Mouse (Mus musculus): Measurements from ENCODE around the gene Grk6. TPM values are rescaled to one million over a fixed set of nuclear protein-coding genes. Genes with fewer than 3 reads are reported as not detected.

Grk6 gene
- polyA plus RNA-seq, 1 experiment: 29.1 TPM

GRCm38 (mm10) chr13:55443799-55444285 lies 1.0 kb upstream of the Grk6 start:
- no peak overlapping the region for H3ac ChIP-seq (ENCODE audit: control insufficient read depth, insufficient read length)
- peak overlapping the region; percentile 47 for H3K4me3 ChIP-seq
- H3K79me2 ChIP-seq (ENCODE audit: control insufficient read depth, insufficient read depth): peaks cover 33% of the 10 kb centered on the region
- H3K36me3 ChIP-seq (ENCODE audit: control insufficient read depth, insufficient read depth): no peaks in the 10 kb centered on the region
- H3K27me3 ChIP-seq (ENCODE audit: control insufficient read depth, insufficient read depth, insufficient read length): no peaks in the 10 kb centered on the region
- H3K4me2 ChIP-seq (ENCODE audit: low read depth): peak overlapping the region; percentile 72
- TF ChIP-seq TCF12 (IDR thresholded peaks at IDR 0.05; ENCODE audit: insufficient read depth, poor library complexity, severe bottlenecking) (no peak), SRF (IDR thresholded peaks at IDR 0.05; ENCODE audit: control insufficient read depth, insufficient read length, low read depth) (no peak), TCF3 (IDR thresholded peaks at IDR 0.05; ENCODE audit: insufficient read length, low read depth) (no peak), USF1 (IDR thresholded peaks at IDR 0.05; ENCODE audit: low read depth) (no peak), MYOG (IDR thresholded peaks at IDR 0.05; ENCODE audit: control insufficient read depth in 1 of 3, insufficient read depth in 1 of 3, insufficient read length in 2 of 3, low read depth in 2 of 3) (no peak), POLR2AphosphoS2 (IDR thresholded peaks at IDR 0.05; ENCODE audit: insufficient read length, low read depth) (no peak), POLR2A (IDR thresholded peaks at IDR 0.05; ENCODE audit: insufficient read length, low read depth) (no peak)

- Histone ChIP-seq H3K4me3 (peak overlapping the region; percentile 47), H3K4me2 (ENCODE audit: low read depth) (peak overlapping the region; percentile 72), H3K79me2 (ENCODE audit: control insufficient read depth, insufficient read depth) (peaks cover 35% of the 10 kb centered on the region), H3K36me3 (ENCODE audit: control insufficient read depth, insufficient read depth) (no peaks in the 10 kb centered on the region), H3ac (ENCODE audit: control insufficient read depth, insufficient read length) (peak overlapping the region; percentile 92), H3K27me3 (ENCODE audit: control insufficient read depth, insufficient read depth, insufficient read length) (no peaks in the 10 kb centered on the region)
- TF ChIP-seq POLR2A (IDR thresholded peaks at IDR 0.05; ENCODE audit: insufficient read length, low read depth) (peak; percentile 57), REST (IDR thresholded peaks at IDR 0.05; ENCODE audit: insufficient read depth, insufficient read length) (no peak), SRF (IDR thresholded peaks at IDR 0.05; ENCODE audit: control insufficient read depth, insufficient read length, low read depth) (peak; percentile 98), MAX (IDR thresholded peaks at IDR 0.05; ENCODE audit: low read depth) (no peak), MYOG (IDR thresholded peaks at IDR 0.05; ENCODE audit: control insufficient read depth in 1 of 3, insufficient read depth in 1 of 3, insufficient read length in 2 of 3, low read depth in 2 of 3) (no peak), TCF12 (IDR thresholded peaks at IDR 0.05; ENCODE audit: insufficient read depth, poor library complexity, severe bottlenecking) (no peak), USF1 (IDR thresholded peaks at IDR 0.05; ENCODE audit: low read depth) (no peak), POLR2AphosphoS2 (IDR thresholded peaks at IDR 0.05; ENCODE audit: insufficient read length, low read depth) (peak; percentile 17), MYOD1 (IDR thresholded peaks at IDR 0.05; ENCODE audit: control insufficient read depth in 1 of 3, insufficient read length in 2 of 3, low read depth in 2 of 3) (no peak)
These were observed 461 bp upstream of the Grk6 start for GRCm38 (mm10) chr13:55444286-55444936.

DNA sequence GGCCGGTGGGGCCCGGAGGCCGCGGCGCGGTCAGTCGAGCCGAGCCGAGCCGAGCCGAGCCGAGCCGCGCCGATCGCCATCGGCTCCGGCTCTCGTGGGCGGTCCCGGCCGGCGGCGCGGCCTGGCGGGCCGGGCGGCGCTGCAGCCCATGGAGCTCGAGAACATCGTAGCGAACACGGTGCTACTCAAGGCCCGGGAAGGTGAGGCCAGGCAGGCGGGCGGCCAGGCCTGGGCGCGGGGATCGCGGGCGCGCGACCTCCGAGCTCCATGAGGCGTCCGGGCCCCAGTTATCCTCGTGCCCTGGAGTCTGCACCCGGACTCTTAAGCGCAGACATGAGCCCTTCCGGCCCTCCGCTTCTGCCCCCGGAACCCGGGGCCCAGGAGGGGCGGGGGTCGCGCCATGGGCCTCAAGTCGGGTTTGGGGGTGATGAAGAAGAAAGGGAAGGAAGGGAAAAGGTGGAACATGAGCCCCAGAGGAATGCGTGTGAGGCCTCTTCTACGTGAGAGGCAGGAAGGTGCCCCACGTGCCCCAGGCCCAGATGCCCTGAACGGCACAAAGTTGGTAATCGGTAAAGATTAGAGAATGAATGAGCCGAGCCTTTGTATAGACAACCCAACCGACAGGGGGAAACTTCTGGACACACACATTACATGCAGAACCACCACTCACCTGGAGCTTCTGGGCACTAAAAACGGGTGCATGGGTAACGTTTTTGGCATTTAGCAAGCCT lies 654 bp downstream of the Grk6 start:
- peaks cover 35% of the 10 kb centered on the region for H3K79me2 ChIP-seq (ENCODE audit: control insufficient read depth, insufficient read depth)
- peak overlapping the region; percentile 92 for H3ac ChIP-seq (ENCODE audit: control insufficient read depth, insufficient read length)
- TF ChIP-seq CEBPB (IDR thresholded peaks at IDR 0.05; ENCODE audit: insufficient read depth, poor library complexity, severe bottlenecking): no peak
- no peak for TF ChIP-seq REST (IDR thresholded peaks at IDR 0.05; ENCODE audit: insufficient read depth, insufficient read length)
- peak; percentile 24 for TF ChIP-seq POLR2AphosphoS2 (IDR thresholded peaks at IDR 0.05; ENCODE audit: insufficient read length, low read depth)
- no peak for TF ChIP-seq MAX (IDR thresholded peaks at IDR 0.05; ENCODE audit: low read depth)
- TF ChIP-seq MYOG (IDR thresholded peaks at IDR 0.05; ENCODE audit: control insufficient read depth in 1 of 3, insufficient read depth in 1 of 3, insufficient read length in 2 of 3, low read depth in 2 of 3): no peak
- peak; percentile 79 for TF ChIP-seq POLR2A (IDR thresholded peaks at IDR 0.05; ENCODE audit: insufficient read length, low read depth)
- no peak for TF ChIP-seq MYOD1 (IDR thresholded peaks at IDR 0.05; ENCODE audit: control insufficient read depth in 1 of 3, insufficient read length in 2 of 3, low read depth in 2 of 3)
- peak overlapping the region; percentile 97 for H3K4me2 ChIP-seq (ENCODE audit: low read depth)
- H3K4me3 ChIP-seq: peak overlapping the region; percentile 47
- no peaks in the 10 kb centered on the region for H3K27me3 ChIP-seq (ENCODE audit: control insufficient read depth, insufficient read depth, insufficient read length)
- H3K36me3 ChIP-seq (ENCODE audit: control insufficient read depth, insufficient read depth): no peaks in the 10 kb centered on the region

DNA sequence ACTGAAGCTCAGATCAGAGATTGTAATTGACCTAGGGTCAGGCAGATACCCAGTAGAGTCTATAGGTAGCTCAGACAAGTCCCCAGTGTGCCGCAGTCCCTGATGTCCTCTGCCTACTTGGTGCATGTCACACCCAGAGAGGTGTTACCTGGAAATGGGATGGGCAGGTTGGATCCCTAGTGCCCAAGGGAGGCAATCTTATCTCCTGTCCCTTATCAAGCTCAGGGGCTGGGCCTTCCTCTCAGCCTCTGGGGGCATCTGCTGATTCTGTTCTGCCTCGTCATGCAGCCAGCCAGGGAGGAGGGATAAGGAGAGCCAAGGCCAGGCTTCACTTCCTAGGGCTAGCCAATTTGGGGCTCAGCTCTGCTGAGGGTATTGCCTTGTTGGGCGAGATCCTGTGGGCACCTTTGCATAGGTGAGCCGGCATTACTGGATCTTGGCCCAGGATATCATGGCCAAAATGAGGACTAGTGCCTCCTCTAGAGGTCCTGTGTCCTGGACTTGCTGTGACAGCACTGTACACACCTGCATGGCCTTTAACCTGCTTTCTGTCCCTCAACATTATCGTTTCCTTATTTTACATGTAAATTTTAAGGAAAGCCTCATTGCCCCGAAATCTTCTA lies 1.7 kb downstream of the Grk6 start:
- Histone ChIP-seq H3K4me2 (ENCODE audit: low read depth) (peak overlapping the region; percentile 97), H3K4me3 (peak overlapping the region; percentile 47), H3K79me2 (ENCODE audit: control insufficient read depth, insufficient read depth) (peaks cover 35% of the 10 kb centered on the region), H3K36me3 (ENCODE audit: control insufficient read depth, insufficient read depth) (no peaks in the 10 kb centered on the region), H3ac (ENCODE audit: control insufficient read depth, insufficient read length) (no peak overlapping the region), H3K27me3 (ENCODE audit: control insufficient read depth, insufficient read depth, insufficient read length) (no peaks in the 10 kb centered on the region)
- TF ChIP-seq MYOD1 (IDR thresholded peaks at IDR 0.05; ENCODE audit: control insufficient read depth in 1 of 3, insufficient read length in 2 of 3, low read depth in 2 of 3) (no peak), CEBPB (IDR thresholded peaks at IDR 0.05; ENCODE audit: insufficient read depth, poor library complexity, severe bottlenecking) (no peak), TCF12 (IDR thresholded peaks at IDR 0.05; ENCODE audit: insufficient read depth, poor library complexity, severe bottlenecking) (no peak), POLR2AphosphoS2 (IDR thresholded peaks at IDR 0.05; ENCODE audit: insufficient read length, low read depth) (no peak), POLR2A (IDR thresholded peaks at IDR 0.05; ENCODE audit: insufficient read length, low read depth) (no peak), REST (IDR thresholded peaks at IDR 0.05; ENCODE audit: insufficient read depth, insufficient read length) (no peak), MYOG (IDR thresholded peaks at IDR 0.05; ENCODE audit: control insufficient read depth in 1 of 3, insufficient read depth in 1 of 3, insufficient read length in 2 of 3, low read depth in 2 of 3) (no peak), USF1 (IDR thresholded peaks at IDR 0.05; ENCODE audit: low read depth) (no peak), E2F4 (IDR thresholded peaks at IDR 0.05; ENCODE audit: insufficient read depth) (no peak), MAX (IDR thresholded peaks at IDR 0.05; ENCODE audit: low read depth) (no peak), SRF (IDR thresholded peaks at IDR 0.05; ENCODE audit: control insufficient read depth, insufficient read length, low read depth) (no peak), TCF3 (IDR thresholded peaks at IDR 0.05; ENCODE audit: insufficient read length, low read depth) (no peak)

All from myocyte (in vitro differentiated cells).